Mouse (Mus musculus) adipocyte (in vitro differentiated cells): ENCODE data around the gene Casz1.
A peak's percentile ranks its signal among the peaks of the same experiment; 100 is the strongest.

Experiments
- DNase-seq: peaks from one replicate; pipeline ENCODE4 v3.0.0-alpha.2; 2016; ENCODE audit warnings: low spot score

The Casz1 gene

DNA sequence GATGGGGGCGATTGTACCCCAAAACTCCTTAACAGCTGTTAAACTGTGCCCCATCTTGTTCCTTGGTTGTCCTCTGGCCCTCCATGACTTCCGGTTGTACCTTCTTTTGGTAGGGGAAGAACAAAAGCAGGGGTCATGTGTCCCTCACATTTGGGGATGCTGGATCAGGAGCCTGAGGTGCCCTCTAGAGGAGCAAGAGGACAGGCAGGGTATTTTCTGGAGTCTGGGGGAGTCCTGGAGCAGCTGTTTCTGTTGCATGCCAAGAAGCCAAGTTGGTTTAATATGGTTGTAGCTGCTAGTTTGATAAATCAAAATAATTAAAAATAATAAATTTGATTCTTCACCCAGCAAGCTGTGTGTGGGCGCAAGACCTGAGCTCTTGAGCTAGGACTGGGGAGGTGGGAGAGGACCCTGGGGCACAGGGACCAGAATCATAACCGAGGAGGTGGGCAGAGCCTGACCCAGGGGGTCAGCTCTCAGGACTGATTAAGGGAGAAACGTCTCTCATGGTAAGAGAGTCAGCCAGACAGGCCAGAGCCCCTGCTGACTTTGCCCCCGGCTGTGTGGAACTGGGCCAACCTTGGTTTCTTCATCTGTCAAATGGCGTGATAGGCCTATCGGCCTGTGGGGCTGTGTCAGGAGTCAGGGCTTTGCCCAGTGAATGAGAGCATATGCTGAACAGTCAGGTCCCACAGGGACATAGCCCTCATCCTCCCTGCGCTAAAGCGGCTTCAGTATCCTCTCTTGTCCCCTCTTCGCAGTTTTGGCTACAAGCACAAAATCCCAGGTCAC is 74.2 kb downstream of the Casz1 start:
- no peak for DNase-seq

GRCm38 (mm10) chr4:148878984-148879610 is 74.9 kb downstream of the Casz1 start:
- DNase-seq: no peak

GRCm38 (mm10) chr4:148879631-148880030 is 75.4 kb downstream of the Casz1 start:
- DNase-seq: no peak

GRCm38 (mm10) chr4:148881001-148881669 is 76.9 kb downstream of the Casz1 start:
- DNase-seq: no peak

DNA sequence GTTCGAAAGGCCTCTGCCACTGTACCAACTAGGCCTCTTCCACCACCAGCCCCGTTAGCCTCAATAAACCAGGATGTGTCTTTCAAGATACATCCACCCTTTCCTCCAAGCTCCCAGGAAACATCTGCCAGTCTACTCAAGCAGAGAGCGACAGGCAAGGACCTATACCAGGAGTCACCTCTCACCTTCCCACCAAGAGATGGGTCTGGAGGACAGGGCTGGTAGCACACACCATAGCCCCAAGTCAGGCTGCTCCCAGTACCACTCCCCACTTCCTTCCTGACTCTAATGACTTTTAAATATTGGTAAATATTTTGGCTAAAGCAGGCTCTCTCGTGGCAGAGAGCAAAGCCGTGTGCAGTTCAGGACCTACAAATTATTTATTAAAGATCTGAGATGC is 77.6 kb downstream of the Casz1 start:
- no peak for DNase-seq

GRCm38 (mm10) chr4:148882360-148882929 is 78.2 kb downstream of the Casz1 start:
- DNase-seq: no peak

DNA sequence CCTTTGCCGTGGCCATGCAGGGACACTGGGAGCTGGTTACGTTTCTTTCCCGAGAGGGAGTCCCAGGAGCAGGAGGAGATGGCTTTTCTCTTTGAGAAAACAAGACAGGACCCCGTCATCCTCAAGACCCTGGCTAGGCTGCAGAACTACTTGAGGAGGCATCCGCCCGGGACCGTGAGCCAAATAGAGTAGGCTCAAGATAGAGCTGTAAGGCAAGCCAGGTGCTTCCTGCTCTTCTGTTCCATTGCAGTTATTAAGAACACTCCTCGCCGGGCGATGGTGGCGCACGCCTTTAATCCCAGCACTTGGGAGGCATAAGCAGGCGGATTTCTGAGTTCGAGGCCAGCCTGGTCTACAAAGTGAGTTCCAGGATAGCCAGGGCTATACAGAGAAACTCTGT is 80.4 kb downstream of the Casz1 start:
- no peak for DNase-seq

- no peak for DNase-seq
Measured at GRCm38 (mm10) chr4:148885401-148885800, 81.2 kb downstream of the Casz1 start.

DNA sequence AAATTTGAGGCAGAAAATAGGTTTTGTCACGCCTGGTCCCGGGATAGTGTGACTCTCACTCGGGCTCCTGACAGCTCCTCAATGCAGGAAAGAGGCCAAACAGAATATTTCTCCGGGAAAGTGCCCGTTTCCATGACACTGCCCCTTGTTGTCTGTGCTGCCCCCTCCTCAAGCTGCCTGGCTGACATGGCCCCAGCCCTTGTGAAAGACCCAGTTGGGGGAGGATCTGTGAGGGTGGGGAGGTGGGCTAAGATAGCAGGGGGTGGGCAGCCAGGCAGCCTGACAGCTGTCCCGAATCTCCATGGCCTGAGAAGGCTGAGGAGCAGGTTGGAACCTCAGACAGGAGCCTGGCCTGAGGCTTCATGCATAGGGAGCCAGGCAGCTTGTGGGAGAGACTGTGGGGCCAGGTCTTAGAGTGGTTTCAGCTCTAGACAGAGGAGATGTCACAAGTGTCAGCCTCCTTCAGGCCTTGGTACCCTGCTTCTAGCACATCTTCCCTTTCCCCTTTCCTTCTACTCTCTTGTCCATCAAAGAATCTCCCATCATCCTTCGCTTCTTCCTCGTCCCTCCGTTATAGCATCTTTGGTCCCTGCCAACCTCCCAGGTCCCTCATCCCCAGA is 81.8 kb downstream of the Casz1 start:
- DNase-seq: no peak

DNA sequence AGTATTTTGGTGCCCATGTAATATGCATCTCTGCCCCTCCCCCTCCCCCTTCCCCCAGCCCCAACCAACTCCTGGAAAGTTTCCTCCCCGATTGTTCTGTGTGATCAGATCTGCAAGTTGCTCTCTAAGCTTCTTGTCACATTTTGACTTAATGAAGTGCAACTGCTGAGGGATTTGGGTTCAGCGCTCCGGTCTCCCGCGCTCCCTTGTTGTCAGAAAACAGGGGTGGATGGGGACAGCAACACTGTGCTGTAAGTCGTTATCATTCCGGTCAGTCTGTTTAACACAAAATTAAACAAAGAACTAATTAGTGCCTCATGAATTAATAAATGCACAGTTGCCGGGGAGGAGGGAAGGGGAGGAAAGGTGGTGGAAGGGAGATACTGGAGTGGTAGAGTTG is 84.0 kb downstream of the Casz1 start:
- no peak for DNase-seq

DNA sequence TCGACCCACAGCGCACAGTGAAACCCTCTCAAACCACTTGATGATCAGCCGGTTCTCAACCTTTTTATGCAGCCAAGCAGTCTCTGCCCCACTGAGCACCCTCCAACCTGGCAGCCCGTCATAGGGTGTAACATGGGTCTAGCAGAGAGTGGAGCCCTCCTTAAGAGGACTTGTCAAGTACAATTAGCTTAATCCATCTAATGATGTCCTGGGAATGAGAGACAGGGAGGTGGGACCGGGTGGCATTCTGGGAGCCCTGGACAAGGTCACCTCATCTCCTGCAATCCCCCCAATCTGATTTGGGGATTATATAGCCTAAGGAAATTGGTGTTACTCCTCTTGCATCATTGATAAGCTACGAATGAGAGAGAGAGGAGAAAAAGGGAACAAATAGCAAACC is 84.8 kb downstream of the Casz1 start:
- no peak for DNase-seq

GRCm38 (mm10) chr4:148890442-148890841 is 86.2 kb downstream of the Casz1 start:
- DNase-seq: no peak

DNA sequence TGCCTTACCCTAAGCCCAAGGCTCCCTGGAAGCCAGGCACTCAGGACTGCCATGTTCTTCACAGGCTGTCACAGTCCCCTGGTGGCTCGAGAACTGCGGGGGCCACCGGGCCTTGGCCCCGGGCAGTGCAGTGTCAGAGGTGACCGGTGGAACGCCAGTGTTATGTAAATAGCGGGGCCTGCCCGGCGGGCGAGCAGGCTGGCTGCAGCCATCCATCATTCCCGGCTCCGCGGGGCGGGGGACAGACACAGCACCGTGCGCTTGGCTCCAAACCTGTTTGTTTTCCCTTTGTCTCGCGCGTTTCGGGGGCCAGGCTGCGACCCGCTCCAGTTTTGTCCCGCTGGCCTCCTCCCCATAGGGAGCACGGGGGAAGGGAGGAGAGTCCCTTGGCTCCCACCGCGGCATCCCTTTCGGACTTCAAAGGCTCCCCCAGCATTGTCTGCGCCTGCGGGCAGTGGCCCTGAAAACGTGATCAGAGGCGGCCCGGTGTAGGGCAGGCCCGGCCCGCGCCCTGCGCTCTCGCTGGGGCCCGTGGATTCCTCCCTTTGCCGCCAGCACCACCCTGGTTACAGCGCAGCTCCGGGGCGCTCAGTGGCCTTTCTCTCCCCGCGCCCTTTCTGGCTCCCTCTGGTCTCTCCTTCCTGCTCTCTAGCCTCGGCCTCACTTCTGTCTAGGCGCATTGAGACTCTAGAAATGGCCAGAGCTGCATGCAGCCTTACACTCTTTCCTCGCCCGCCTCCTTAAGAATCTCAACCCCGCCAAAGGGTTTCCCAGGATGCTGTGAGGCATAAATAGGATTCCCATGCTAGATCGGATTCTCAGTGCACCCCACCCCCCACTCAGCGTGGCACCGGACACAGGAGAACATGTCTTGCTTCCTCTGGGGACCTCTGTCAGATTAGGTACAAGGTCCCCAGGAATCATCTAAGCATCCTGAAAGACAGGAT is 86.9 kb downstream of the Casz1 start:
- no peak for DNase-seq

DNA sequence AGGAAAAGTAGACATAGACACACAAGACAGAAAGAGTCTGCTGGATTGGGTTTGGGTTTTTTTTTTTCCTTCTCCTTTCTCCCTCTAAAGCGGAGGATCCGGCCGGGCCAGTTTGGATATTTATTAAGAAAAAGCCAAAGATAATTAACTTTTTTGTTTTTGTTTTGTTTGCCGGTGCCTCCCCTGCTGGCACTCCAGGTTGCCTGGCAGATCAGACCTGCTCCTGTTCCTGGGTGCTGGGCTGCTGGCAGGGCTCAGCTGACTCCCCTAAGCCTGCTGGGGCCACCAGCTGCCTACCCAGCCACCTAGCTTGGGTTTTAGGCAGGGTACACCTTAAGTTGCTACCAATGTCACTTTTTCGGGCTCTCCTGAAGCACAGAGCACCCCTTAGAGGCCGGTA is 91.9 kb downstream of the Casz1 start:
- DNase-seq: no peak

DNA sequence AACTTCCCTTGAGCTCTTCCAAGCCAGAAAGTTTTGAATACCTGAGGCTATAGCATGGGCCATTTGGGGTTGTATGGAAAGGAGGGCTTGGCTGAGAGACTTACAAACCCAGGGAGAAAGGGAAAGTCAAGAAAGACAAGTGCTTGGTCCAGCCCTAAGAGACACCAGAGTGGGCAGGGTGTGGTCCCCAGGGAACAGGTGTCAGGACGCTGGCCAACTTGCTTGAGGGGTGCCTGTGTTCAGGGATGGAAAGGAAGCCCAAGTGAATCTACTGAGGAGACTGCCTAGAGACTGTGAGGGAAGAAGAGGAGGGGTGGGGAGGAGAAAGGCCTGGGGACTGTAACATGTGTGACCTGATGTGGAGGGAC is 95.7 kb downstream of the Casz1 start:
- DNase-seq: no peak

GRCm38 (mm10) chr4:148900295-148901211 is 96.3 kb downstream of the Casz1 start:
- no peak for DNase-seq

GRCm38 (mm10) chr4:148901275-148902052 is 97.2 kb downstream of the Casz1 start:
- no peak for DNase-seq

GRCm38 (mm10) chr4:148902919-148903727 is 98.9 kb downstream of the Casz1 start:
- DNase-seq: peak; percentile 13

DNA sequence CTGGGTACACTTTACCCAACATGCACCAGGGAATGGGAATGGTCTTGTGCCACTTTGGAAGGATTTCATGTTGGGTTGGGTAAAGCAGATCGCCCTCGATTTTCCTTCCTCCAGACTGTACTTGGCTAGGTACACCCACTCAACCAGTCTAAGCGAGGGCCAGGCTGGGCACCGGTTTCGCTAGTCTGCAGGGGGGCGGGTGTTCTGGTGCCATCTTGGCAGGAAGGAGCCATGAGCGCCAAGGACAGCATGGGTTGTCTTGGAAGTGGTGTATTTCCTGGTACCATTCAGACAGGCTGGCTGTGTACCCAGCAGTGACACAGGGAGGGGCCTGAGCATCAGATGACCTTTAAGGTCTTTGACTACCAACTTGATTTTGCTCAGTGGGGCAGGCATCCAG is 101.1 kb downstream of the Casz1 start:
- no peak for DNase-seq
